Mouse (Mus musculus) heart, embryonic 15.5 days (tissue): ENCODE measurements around the gene Cela3a. TPM values are rescaled to one million over a fixed set of nuclear protein-coding genes. Genes with fewer than 3 reads are reported as not detected.
A peak's percentile ranks its signal among the peaks of the same experiment; 100 is the strongest.
"Not testable (repeated sequence)": the region's sequence is repeated elsewhere in the genome, so short reads cannot be mapped to it uniquely, and the experiment has no call there.

Source experiments
- ATAC-seq: fragments of 200-750 bp; cut with Nextera tagmentation; replicated peaks from 2 replicates; pipeline ENCODE4 v1.8.0; 2017; ENCODE audit warnings: low read depth, moderate TSS enrichment; ENCODE audit not compliant: insufficient number of reproducible peaks, insufficient read depth, low FRiP score
- H3K27ac ChIP-seq: fragments of 300-500 bp; sonication (generic); 2 replicates; pipeline ENCODE4 v1.5.1; 2015; ENCODE audit warnings: mild to moderate bottlenecking, inconsistent platforms
- H3K27me3 ChIP-seq: fragments of 300-500 bp; sonication (generic); 2 replicates; pipeline ENCODE4 v1.6.1; 2015; ENCODE audit warnings: inconsistent platforms
- H3K36me3 ChIP-seq: fragments of 300-500 bp; sonication (generic); 2 replicates; pipeline ENCODE4 v1.6.1; 2015; ENCODE audit warnings: mild to moderate bottlenecking, inconsistent platforms
- H3K4me1 ChIP-seq: fragments of 300-500 bp; sonication (generic); replicated peaks from 2 replicates; pipeline ENCODE4 v1.6.1; 2015; ENCODE audit warnings: inconsistent platforms
- H3K4me2 ChIP-seq: fragments of 300-500 bp; sonication (generic); 2 replicates; pipeline ENCODE4 v1.6.1; 2015; ENCODE audit warnings: inconsistent platforms, mild to moderate bottlenecking, moderate library complexity
- H3K4me3 ChIP-seq: fragments of 300-500 bp; sonication (generic); 2 replicates; pipeline ENCODE4 v1.5.1; 2015; ENCODE audit warnings: mild to moderate bottlenecking, inconsistent platforms
- H3K9ac ChIP-seq: fragments of 300-500 bp; sonication (generic); 2 replicates; pipeline ENCODE4 v1.6.1; 2015; ENCODE audit warnings: mild to moderate bottlenecking, inconsistent platforms
- H3K9me3 ChIP-seq: fragments of 300-500 bp; sonication (generic); replicated peaks from 2 replicates; pipeline ENCODE4 v1.6.1; 2016; ENCODE audit warnings: inconsistent platforms
- WGBS: fragments of 180-500 bp; shearing (Covaris S2); methylation state at CpG from one replicate; pipeline ENCODE4 v1.1.7; 2015; ENCODE audit warnings: mixed read lengths; 5-methylcytosine and 5-hydroxymethylcytosine counted together
- polyA plus RNA-seq: library from polyadenylated mRNA; unstranded; fragments of >200 nt; fragmentation: Nextera tagmentation; extraction: Ambion mirVana; gene quantifications from 2 replicates; pipeline ENCODE4 v1.2.1, GENCODE M21; 2015

Gene Cela3a
- polyA plus RNA-seq, 1 experiment from 2014 or later = not detected

DNA sequence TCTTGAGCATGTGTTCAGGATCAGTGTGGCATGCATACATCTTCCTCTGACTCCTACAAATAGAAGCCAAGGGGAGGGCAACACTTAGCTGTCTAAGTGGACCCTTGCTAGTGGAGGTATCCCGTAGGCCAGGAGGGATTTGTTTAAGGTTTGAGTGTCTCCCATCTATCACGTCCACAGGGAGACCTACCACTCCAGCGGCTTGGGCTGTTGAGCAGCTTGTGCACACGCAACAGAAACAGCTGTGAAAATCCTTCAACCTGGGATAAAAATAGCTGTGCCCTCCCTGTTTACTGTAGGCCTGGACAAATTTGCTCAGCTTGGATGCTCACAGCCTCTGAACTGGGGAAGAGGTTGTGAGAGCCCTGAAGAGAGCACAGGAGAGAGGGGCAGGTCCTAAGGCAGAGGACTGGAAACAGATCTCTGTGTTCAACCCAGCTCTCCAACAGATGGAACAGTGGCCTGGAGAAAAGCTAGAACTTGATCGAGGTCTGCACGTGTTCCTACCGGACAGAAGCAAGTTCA, 2.7 kb upstream of the Cela3a start:
- not testable (repeated sequence) for H3K9me3 ChIP-seq, H3K4me2 ChIP-seq, H3K27me3 ChIP-seq, H3K36me3 ChIP-seq, H3K27ac ChIP-seq, H3K9ac ChIP-seq, H3K4me3 ChIP-seq, H3K4me1 ChIP-seq
- 56% methylated on average over 7 of the region's 7 CpGs for WGBS
- peak; percentile 18; the same call in 1 of the 2 replicates for ATAC-seq

GRCm38 (mm10) chr4:137405571-137405970, 4.0 kb downstream of the Cela3a start:
- H3K4me3 ChIP-seq = no peak overlapping the region
- H3K9ac ChIP-seq = no peak overlapping the region
- H3K36me3 ChIP-seq = no peaks in the 10 kb centered on the region
- no peaks in the 10 kb centered on the region for H3K4me1 ChIP-seq
- no peak for ATAC-seq
- 73% methylated on average over 3 of the region's 3 CpGs for WGBS
- no peak overlapping the region for H3K4me2 ChIP-seq
- H3K27me3 ChIP-seq = no peaks in the 10 kb centered on the region
- H3K9me3 ChIP-seq = no peaks in the 10 kb centered on the region
- H3K27ac ChIP-seq = no peak overlapping the region

DNA sequence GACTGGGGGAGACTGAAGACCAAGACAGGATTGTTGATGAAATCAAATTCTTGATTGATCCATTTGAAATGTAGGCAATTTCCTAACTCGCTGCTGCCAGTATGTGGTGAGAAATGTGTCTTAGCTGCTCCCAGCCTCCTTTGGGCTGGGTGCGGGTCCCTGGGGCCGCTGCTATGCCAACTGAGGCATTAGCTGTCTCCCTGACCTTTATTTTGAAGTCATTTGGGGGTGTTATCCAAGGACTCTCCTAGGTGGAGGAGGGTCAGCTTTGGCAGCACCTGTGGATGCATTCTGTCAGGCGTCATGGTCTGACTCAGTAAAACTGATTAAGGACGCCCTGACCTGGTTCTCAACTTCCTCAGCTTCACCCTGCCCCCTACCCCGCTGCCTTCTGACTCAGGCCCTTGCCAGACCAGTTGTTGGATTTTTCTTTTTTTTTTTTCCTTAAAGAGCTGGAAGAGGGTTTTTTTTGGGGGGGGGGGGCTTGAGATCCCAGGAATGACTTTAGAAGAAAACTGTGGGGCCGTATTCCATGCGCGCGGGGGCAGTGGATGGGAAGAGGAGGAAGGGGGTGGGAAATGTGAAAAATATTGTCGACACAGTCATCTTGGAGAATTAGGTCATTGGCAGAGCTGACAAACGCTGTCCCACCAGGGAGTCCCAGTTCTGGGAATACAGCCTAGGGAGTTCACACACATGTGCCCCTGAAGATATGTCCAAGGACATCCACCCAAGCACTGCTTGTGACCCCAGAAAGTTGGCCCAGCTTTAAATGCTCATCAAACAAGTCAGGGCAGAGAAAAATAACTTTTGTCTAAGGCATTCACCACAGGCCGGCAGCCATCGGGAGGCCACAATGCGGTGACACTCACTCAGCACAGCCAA, 12.7 kb downstream of the Cela3a start:
- H3K4me3 ChIP-seq = no peak overlapping the region
- H3K27ac ChIP-seq = 0 out of 2 replicates have a peak overlapping the region, but pooled peaks have one; percentile 16
- no peak overlapping the region for H3K4me2 ChIP-seq
- H3K36me3 ChIP-seq = no peaks in the 10 kb centered on the region
- no peaks in the 10 kb centered on the region for H3K27me3 ChIP-seq
- H3K9me3 ChIP-seq = no peaks in the 10 kb centered on the region
- H3K4me1 ChIP-seq = peaks cover 5% of the 10 kb centered on the region; the same call in 1 of the 2 replicates
- 65% methylated on average over 15 of the region's 15 CpGs for WGBS
- no peak overlapping the region for H3K9ac ChIP-seq
- ATAC-seq = no peak

GRCm38 (mm10) chr4:137393378-137394135, 16.0 kb downstream of the Cela3a start:
- Histone ChIP-seq H3K4me1 (peaks cover 8% of the 10 kb centered on the region), H3K36me3 (no peaks in the 10 kb centered on the region), H3K4me3 (no peak overlapping the region), H3K9ac (no peak overlapping the region), H3K9me3 (no peaks in the 10 kb centered on the region), H3K4me2 (no peak overlapping the region), H3K27ac (0 out of 2 replicates have a peak overlapping the region, but pooled peaks have one; percentile 31), H3K27me3 (no peaks in the 10 kb centered on the region)
- WGBS = 53% methylated on average over 9 of the region's 9 CpGs
- no peak for ATAC-seq

DNA sequence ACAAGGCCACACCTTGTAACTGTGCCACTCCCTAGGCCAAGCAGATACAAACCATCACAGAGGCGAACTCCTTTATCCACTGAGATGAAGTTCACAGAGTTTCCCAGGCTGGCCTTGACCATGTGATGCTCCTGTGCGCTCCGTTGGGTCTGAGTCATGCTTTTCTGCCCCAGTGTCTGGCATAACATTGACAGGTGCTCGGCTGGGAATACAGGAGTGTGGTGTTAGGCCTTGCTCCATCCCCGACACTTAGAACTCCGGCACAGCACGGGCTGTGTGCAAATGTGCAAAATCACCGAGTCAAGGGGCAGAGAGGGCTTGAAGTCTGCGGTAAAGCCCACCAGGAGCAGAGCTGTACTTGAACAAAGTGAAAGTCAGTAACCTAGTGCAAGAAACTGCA, 16.7 kb downstream of the Cela3a start:
- Histone ChIP-seq H3K9ac (no peak overlapping the region), H3K27me3 (no peaks in the 10 kb centered on the region), H3K4me1 (peaks cover 8% of the 10 kb centered on the region), H3K4me3 (no peak overlapping the region), H3K36me3 (no peaks in the 10 kb centered on the region), H3K9me3 (no peaks in the 10 kb centered on the region), H3K27ac (0 out of 2 replicates have a peak overlapping the region, but pooled peaks have one; percentile 31), H3K4me2 (no peak overlapping the region)
- WGBS = 81% methylated on average over 9 of the region's 9 CpGs
- no peak for ATAC-seq

DNA sequence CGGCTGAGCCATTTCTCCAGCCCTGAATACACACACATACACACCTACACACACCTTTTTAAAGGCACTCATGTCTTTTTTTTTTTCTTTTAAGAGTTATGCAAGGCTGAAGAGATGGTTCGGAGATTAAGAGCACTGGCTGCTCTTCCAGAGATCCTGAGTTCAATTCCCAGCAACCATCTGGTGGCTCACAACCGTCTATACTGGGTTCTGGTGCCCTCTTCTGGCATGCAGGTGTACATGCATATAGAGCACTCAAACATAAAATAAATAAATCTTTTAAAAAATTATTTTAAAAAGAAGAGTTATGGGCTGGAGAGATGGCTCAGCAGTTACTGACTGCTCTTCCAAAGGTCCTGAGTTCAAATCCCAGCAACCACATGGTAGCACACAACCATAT, 18.3 kb downstream of the Cela3a start:
- Histone ChIP-seq H3K27me3 (no peaks in the 10 kb centered on the region), H3K9ac (no peak overlapping the region), H3K27ac (no peak overlapping the region), H3K4me3 (no peak overlapping the region), H3K36me3 (no peaks in the 10 kb centered on the region), H3K4me1 (peaks cover 10% of the 10 kb centered on the region), H3K9me3 (no peaks in the 10 kb centered on the region), H3K4me2 (no peak overlapping the region)
- ATAC-seq = no peak
- 86% methylated on average over 3 of the region's 3 CpGs for WGBS

DNA sequence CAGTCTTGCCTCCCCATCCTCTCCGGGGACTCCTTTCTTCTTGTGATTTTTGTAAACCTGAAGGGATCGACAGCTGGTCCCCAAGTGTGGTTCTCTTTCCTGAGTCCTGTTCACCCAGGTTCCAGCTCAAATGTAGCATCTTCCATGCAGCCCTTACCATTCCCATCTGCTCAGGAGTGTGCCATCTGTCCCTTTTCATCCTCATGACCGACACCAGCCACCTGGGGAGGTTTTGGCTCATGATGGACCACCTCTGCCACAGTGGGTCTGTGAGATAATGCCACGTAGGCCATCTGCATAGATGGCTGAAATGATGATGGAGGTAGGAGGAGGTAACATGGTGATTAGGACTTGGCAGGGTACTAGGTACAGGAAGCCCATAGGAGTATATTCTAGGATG, 19.4 kb downstream of the Cela3a start:
- no peak overlapping the region for H3K4me2 ChIP-seq
- H3K4me3 ChIP-seq = no peak overlapping the region
- no peaks in the 10 kb centered on the region for H3K9me3 ChIP-seq
- no peaks in the 10 kb centered on the region for H3K36me3 ChIP-seq
- no peak overlapping the region for H3K9ac ChIP-seq
- H3K27me3 ChIP-seq = no peaks in the 10 kb centered on the region
- no peak for ATAC-seq
- H3K4me1 ChIP-seq = peaks cover 10% of the 10 kb centered on the region
- H3K27ac ChIP-seq = no peak overlapping the region
- 89% methylated on average over 4 of the region's 4 CpGs for WGBS

DNA sequence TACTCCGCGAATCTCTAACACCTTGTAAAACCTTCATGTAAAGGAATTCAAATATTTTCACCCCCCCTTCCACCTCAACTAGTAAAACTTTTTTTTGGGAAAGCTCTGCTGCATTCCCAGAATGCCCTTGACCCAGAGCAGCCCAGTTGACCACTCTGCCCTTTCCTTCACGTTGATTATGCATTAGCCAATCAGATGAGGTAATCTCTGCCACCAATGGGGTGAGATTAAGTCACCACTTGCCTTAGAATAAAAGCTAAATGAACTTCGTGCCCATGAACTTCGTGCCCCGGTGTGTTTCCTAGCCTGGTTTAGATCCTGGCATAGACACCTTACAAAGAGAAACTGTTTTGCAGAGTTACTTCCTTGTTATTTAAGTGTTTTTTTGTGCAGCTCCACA, 20.6 kb downstream of the Cela3a start:
- ATAC-seq = no peak
- no peaks in the 10 kb centered on the region for H3K27me3 ChIP-seq

DNA sequence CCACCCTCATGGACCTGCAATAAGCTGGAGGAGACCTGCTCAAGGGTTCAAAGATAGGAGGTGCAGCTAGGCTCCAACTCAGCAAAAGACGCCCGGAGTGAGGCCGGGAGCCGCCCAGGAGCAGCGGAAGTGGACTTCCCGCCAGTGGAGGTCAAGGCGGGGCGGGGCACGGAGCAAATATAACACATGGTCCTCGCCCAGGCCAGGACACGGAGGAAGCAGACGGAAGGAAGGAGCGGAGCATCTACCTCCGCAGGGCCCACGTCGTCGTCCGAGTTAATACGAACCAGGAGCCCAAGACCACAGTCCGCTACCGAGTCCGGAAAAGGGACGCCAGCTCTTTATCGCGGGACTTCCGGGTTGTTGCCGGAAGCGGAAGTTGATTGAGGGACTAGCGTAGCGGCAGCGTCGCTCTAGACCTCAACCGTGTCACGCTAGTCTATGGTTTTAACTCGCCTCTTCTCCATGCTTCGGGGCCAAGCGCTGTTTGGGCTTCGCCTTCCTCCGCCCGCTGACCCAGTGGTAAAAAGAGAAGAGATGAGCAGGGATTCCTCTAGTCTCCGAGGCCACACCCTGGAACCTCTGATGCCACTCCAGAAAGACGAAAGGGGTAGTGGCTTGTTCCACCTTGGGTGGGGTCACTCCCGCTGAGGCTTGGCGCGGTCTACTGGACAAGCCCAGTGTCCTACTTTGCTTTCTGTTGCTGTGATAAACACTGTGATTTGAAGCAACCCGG, 21.4 kb downstream of the Cela3a start:
- H3K36me3 ChIP-seq = no peaks in the 10 kb centered on the region
- no peaks in the 10 kb centered on the region for H3K9me3 ChIP-seq
- H3K27me3 ChIP-seq = no peaks in the 10 kb centered on the region
- WGBS = 2% methylated on average over 46 of the region's 46 CpGs
- peak; percentile 91 for ATAC-seq
- H3K4me2 ChIP-seq = peak overlapping the region; percentile 79
- peak overlapping the region; percentile 67 for H3K4me3 ChIP-seq
- peaks cover 8% of the 10 kb centered on the region for H3K4me1 ChIP-seq
- peak overlapping the region; percentile 96 for H3K27ac ChIP-seq
- peak overlapping the region; percentile 85 for H3K9ac ChIP-seq

More for the DNA sequence above, 20.6 kb downstream of the Cela3a start:
- peak overlapping the region; percentile 85 for H3K9ac ChIP-seq
- H3K4me1 ChIP-seq = peaks cover 10% of the 10 kb centered on the region
- H3K36me3 ChIP-seq = no peaks in the 10 kb centered on the region
- peak overlapping the region; percentile 79 for H3K4me2 ChIP-seq
- peak overlapping the region; percentile 67 for H3K4me3 ChIP-seq
- H3K9me3 ChIP-seq = no peaks in the 10 kb centered on the region
- H3K27ac ChIP-seq = peak overlapping the region; percentile 96
- 41% methylated on average over 6 of the region's 6 CpGs for WGBS

DNA sequence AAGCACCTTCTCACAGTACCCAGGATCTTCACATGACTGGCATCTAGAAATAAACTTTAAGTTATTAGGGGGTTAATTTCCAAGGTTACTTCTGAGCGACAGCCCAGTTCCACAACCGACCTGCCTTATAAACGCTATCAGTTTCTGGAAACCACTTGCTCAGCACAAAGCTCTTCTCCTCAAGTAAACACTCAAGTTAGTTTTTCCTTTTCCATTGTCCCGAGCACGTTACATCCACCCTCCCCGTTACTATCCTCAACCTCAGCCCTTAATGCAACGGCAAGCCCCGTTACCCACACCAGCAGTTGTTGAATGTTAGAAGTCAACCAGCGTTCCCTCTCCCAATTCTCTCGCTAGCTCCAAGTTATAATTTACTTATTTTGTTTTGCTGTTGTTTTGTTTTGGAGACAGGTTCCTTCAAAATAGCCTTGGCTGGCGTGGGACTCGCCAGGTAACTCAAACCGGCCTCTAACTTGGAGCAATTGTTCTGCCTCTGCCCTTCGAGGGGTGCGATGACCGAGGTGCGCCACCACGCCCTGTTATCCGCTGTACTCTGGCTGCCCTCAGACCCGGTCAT, 22.0 kb downstream of the Cela3a start:
- Histone ChIP-seq H3K4me3 (peak overlapping the region; percentile 67), H3K9ac (peak overlapping the region; percentile 85), H3K36me3 (no peaks in the 10 kb centered on the region), H3K27me3 (no peaks in the 10 kb centered on the region), H3K27ac (peak overlapping the region; percentile 96), H3K4me1 (peaks cover 8% of the 10 kb centered on the region), H3K4me2 (peak overlapping the region; percentile 79), H3K9me3 (no peaks in the 10 kb centered on the region)
- under 1% methylated on average over 20 of the region's 20 CpGs for WGBS
- no peak; the same call in 1 of the 2 replicates for ATAC-seq
